Mouse (Mus musculus): ENCODE measurements around the gene Sycn.

DNA sequence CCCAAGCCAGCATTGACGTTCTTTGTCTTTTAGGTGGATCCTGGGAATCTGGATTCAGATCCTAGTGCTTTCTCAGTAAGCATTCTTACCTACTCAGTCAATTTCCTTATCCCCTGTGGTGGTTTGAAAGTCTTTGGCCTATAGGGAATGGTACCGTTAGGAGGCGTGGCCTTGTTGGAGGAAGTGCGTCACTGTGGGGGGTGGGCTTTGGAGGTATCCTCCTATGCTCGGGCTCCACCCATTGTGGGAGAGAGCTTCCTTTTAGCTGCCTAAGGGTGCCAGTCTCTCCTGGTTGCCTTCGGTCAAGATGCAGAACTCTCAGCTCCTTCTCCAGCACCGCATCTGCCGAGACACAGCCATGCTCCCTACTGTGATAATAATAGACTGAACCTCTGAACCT lies 48.4 kb upstream of the Sycn start:
- TF ChIP-seq GABPA (IDR thresholded peaks at IDR 0.05; ENCODE audit: low read depth, low read length) (no peak), CHD1 (IDR thresholded peaks at IDR 0.05; ENCODE audit: low read depth, low read length) (no peak), MAFK (IDR thresholded peaks at IDR 0.05; ENCODE audit: borderline replicate concordance, low read depth, low read length) (no peak), CTCF (IDR thresholded peaks at IDR 0.05 in 2 of 3, conservative IDR thresholded peaks at IDR 0.05 in 1 of 3; ENCODE audit: control insufficient read depth in 1 of 3, insufficient read depth in 1 of 3, low read depth in 2 of 3, low read length in 3 of 3, poor library complexity in 1 of 3, severe bottlenecking in 1 of 3) (no peak), POLR2A (IDR thresholded peaks at IDR 0.05; ENCODE audit: control insufficient read depth in 1 of 2, insufficient read depth in 1 of 2, low read depth in 1 of 2, low read length in 2 of 2, poor library complexity in 1 of 2) (no peak), GATA1 (IDR thresholded peaks at IDR 0.05; ENCODE audit: low read depth, low read length) (no peak), RCOR1 (IDR thresholded peaks at IDR 0.05; ENCODE audit: low read depth, low read length) (no peak)

Measured in MEL (cell line).